Mouse (Mus musculus) forebrain, embryonic 16.5 days (tissue): ENCODE measurements around the gene Hmbs. TPM values are rescaled to one million over a fixed set of nuclear protein-coding genes. Genes with fewer than 3 reads are reported as not detected.
A peak's percentile ranks its signal among the peaks of the same experiment; 100 is the strongest.

ENCODE experiments used
- ATAC-seq: fragments of 200-750 bp; cut with Nextera tagmentation; 2 replicates; pipeline ENCODE4 v1.8.0; 2017; ENCODE audit warnings: mild to moderate bottlenecking, moderate library complexity
- H3K27ac ChIP-seq: fragments of 300-500 bp; sonication (generic); 2 replicates; pipeline ENCODE4 v1.5.1; 2014; ENCODE audit warnings: low read length, control low read depth
- H3K27me3 ChIP-seq: fragments of 300-500 bp; sonication (generic); replicated peaks from 2 replicates; pipeline ENCODE4 v1.6.1; 2014; ENCODE audit warnings: low read length; ENCODE audit not compliant: control insufficient read depth, insufficient read depth
- H3K36me3 ChIP-seq: fragments of 300-500 bp; sonication (generic); 2 replicates; pipeline ENCODE4 v1.6.1; 2014; ENCODE audit not compliant: control insufficient read depth, insufficient read depth
- H3K4me1 ChIP-seq: fragments of 300-500 bp; sonication (generic); replicated peaks from 2 replicates; pipeline ENCODE4 v1.6.1; 2014; ENCODE audit warnings: low read length; ENCODE audit not compliant: control insufficient read depth, insufficient read depth
- H3K4me2 ChIP-seq: fragments of 300-500 bp; sonication (generic); 2 replicates; pipeline ENCODE4 v1.6.1; 2014; ENCODE audit warnings: mild to moderate bottlenecking, low read length, control low read depth
- H3K4me3 ChIP-seq: fragments of 300-500 bp; sonication (generic); replicated peaks from 2 replicates; pipeline ENCODE4 v1.5.1; 2014; ENCODE audit warnings: mild to moderate bottlenecking, low read length, control low read depth
- H3K9ac ChIP-seq: fragments of 300-500 bp; sonication (generic); replicated peaks from 2 replicates; pipeline ENCODE4 v1.6.1; 2014; ENCODE audit warnings: low read depth, low read length, control low read depth
- H3K9me3 ChIP-seq: fragments of 300-500 bp; sonication (generic); 2 replicates; pipeline ENCODE4 v1.6.1; 2016; ENCODE audit warnings: low read length; ENCODE audit not compliant: control insufficient read depth
- WGBS: fragments of 180-500 bp; shearing (Covaris S2); extraction: QIAGEN DNeasy Blood & Tissue Kit; methylation state at CpG from one replicate; pipeline ENCODE4 v1.1.7; 2014; 5-methylcytosine and 5-hydroxymethylcytosine counted together
- polyA plus RNA-seq: library from polyadenylated mRNA; unstranded; fragments of >200 nt; fragmentation: Nextera tagmentation; extraction: Ambion mirVana; gene quantifications from 2 replicates; pipeline ENCODE4 v1.2.1, GENCODE M21; 2015

The Hmbs gene
- polyA plus RNA-seq, 1 experiment from 2014 or later: 64.3 TPM

GRCm38 (mm10) chr9:44347621-44348020 is 3.6 kb upstream of the Hmbs start:
- H3K27me3 ChIP-seq: no peaks in the 10 kb centered on the region
- WGBS: 92% methylated on average over 4 of the region's 4 CpGs
- H3K9me3 ChIP-seq: no peaks in the 10 kb centered on the region
- ATAC-seq: no peak
- no peak overlapping the region for H3K9ac ChIP-seq
- H3K27ac ChIP-seq: no peak overlapping the region
- peaks cover 48% of the 10 kb centered on the region for H3K36me3 ChIP-seq
- H3K4me3 ChIP-seq: no peak overlapping the region
- H3K4me1 ChIP-seq: peaks cover 10% of the 10 kb centered on the region
- H3K4me2 ChIP-seq: no peak overlapping the region

DNA sequence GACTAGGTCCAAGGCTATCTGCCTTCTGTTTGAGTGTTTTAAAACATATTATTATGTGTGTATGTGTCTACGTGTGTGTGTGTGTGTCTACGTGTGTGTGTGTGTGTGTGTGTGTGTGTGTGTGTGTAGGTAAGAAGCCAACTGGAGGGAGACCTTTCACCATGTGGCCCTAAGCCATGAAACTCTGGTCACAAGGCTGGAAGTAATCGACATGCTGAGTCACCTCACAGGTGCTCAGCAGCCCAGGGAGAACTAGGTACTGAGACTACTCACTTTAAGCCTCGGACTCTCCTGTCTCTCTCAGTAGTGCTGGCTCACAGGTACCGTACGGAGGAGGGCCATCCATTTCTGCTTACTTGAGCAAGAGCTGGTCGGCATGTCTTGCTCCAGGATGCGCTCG is 3.1 kb upstream of the Hmbs start:
- Histone ChIP-seq H3K9me3 (no peaks in the 10 kb centered on the region), H3K9ac (no peak overlapping the region), H3K27me3 (no peaks in the 10 kb centered on the region), H3K4me2 (no peak overlapping the region), H3K27ac (no peak overlapping the region), H3K4me1 (peaks cover 10% of the 10 kb centered on the region), H3K36me3 (peaks cover 43% of the 10 kb centered on the region), H3K4me3 (no peak overlapping the region)
- WGBS: 92% methylated on average over 9 of the region's 9 CpGs
- no peak for ATAC-seq

GRCm38 (mm10) chr9:44345570-44346433 is 1.8 kb upstream of the Hmbs start:
- Histone ChIP-seq H3K27ac (no peak overlapping the region), H3K4me3 (no peak overlapping the region), H3K27me3 (no peaks in the 10 kb centered on the region), H3K4me2 (no peak overlapping the region), H3K9me3 (no peaks in the 10 kb centered on the region), H3K4me1 (peaks cover 10% of the 10 kb centered on the region), H3K9ac (no peak overlapping the region), H3K36me3 (peaks cover 33% of the 10 kb centered on the region)
- 91% methylated on average over 6 of the region's 6 CpGs for WGBS
- no peak for ATAC-seq

GRCm38 (mm10) chr9:44343290-44343689 is 738 bp downstream of the Hmbs start:
- peaks cover 15% of the 10 kb centered on the region for H3K36me3 ChIP-seq
- H3K27ac ChIP-seq: 0 out of 2 replicates have a peak overlapping the region, but pooled peaks have one; percentile 38
- H3K4me3 ChIP-seq: peak overlapping the region; percentile 92
- 9% methylated on average over 6 of the region's 6 CpGs for WGBS
- peak overlapping the region; percentile 85 for H3K9ac ChIP-seq
- no peaks in the 10 kb centered on the region for H3K27me3 ChIP-seq
- no peaks in the 10 kb centered on the region for H3K9me3 ChIP-seq
- H3K4me2 ChIP-seq: peak overlapping the region; percentile 71
- ATAC-seq: peak; percentile 2; the same call in 1 of the 2 replicates
- H3K4me1 ChIP-seq: peaks cover 10% of the 10 kb centered on the region

GRCm38 (mm10) chr9:44342605-44343004 is 1.4 kb downstream of the Hmbs start:
- WGBS: 100% methylated on average over 1 of the region's 1 CpGs
- no peak for ATAC-seq
- H3K4me2 ChIP-seq: no peak overlapping the region
- no peaks in the 10 kb centered on the region for H3K9me3 ChIP-seq
- no peak overlapping the region for H3K9ac ChIP-seq
- H3K4me1 ChIP-seq: peaks cover 13% of the 10 kb centered on the region
- no peak overlapping the region for H3K4me3 ChIP-seq
- peaks cover 8% of the 10 kb centered on the region for H3K36me3 ChIP-seq
- H3K27me3 ChIP-seq: no peaks in the 10 kb centered on the region
- no peak overlapping the region for H3K27ac ChIP-seq

DNA sequence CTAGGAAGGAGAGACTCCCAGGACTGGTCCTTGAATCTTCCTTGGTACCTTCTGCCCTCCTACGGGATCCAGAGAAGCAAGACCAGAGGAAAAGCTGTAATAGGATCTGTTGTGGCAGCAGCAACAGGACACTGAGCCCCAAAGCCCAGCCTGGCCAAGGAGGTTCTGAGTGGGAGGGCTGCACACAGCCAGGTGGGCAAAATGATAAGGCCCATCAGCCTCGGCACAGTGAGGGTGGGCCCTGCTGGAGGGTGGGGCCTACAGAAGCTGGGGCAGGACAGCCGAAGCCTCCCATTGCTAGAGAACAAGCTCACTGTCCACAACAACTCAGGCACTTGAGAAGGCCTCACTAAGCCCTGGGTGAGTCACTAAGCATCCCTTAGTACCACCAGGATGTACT is 1.9 kb downstream of the Hmbs start:
- WGBS: 91% methylated on average over 3 of the region's 3 CpGs
- no peak overlapping the region for H3K9ac ChIP-seq
- ATAC-seq: no peak
- H3K4me1 ChIP-seq: peaks cover 17% of the 10 kb centered on the region
- H3K4me2 ChIP-seq: no peak overlapping the region
- H3K4me3 ChIP-seq: no peak overlapping the region
- no peak overlapping the region for H3K27ac ChIP-seq
- peaks cover 5% of the 10 kb centered on the region for H3K36me3 ChIP-seq
- no peaks in the 10 kb centered on the region for H3K9me3 ChIP-seq
- no peaks in the 10 kb centered on the region for H3K27me3 ChIP-seq

- Histone ChIP-seq H3K4me1 (peaks cover 23% of the 10 kb centered on the region), H3K4me2 (no peak overlapping the region), H3K27me3 (no peaks in the 10 kb centered on the region), H3K9me3 (no peaks in the 10 kb centered on the region), H3K9ac (no peak overlapping the region), H3K36me3 (peaks cover 2% of the 10 kb centered on the region; the same call in 1 of the 2 replicates), H3K27ac (no peak overlapping the region), H3K4me3 (no peak overlapping the region)
- no peak for ATAC-seq
- 94% methylated on average over 5 of the region's 5 CpGs for WGBS
Observed at GRCm38 (mm10) chr9:44341487-44341886, 2.5 kb downstream of the Hmbs start.

DNA sequence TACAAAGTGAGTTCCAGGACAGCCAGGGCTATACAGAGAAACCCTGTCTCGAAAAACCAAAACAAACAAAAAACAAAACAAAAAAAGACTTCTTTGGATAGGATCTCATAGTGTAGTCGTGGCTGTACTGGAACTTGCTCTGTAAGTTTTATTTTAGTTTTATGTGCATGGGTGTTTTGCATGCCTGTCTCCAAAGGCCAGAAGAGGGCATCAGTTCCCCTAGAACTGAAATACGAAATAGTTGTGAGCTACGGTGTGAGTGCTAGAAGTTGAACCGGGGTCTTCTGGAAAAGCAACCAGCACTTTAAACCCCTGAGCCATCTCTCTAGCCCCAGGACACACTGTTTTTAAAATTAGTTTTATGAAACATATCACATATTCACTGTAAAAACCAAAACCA is 5.5 kb downstream of the Hmbs start:
- H3K27ac ChIP-seq: no peak overlapping the region
- H3K36me3 ChIP-seq: peaks cover 4% of the 10 kb centered on the region
- H3K27me3 ChIP-seq: no peaks in the 10 kb centered on the region
- WGBS: 78% methylated on average over 5 of the region's 5 CpGs
- H3K4me3 ChIP-seq: no peak overlapping the region
- H3K4me1 ChIP-seq: peaks cover 29% of the 10 kb centered on the region
- ATAC-seq: no peak
- H3K9ac ChIP-seq: no peak overlapping the region
- no peak overlapping the region for H3K4me2 ChIP-seq
- H3K9me3 ChIP-seq: no peaks in the 10 kb centered on the region

DNA sequence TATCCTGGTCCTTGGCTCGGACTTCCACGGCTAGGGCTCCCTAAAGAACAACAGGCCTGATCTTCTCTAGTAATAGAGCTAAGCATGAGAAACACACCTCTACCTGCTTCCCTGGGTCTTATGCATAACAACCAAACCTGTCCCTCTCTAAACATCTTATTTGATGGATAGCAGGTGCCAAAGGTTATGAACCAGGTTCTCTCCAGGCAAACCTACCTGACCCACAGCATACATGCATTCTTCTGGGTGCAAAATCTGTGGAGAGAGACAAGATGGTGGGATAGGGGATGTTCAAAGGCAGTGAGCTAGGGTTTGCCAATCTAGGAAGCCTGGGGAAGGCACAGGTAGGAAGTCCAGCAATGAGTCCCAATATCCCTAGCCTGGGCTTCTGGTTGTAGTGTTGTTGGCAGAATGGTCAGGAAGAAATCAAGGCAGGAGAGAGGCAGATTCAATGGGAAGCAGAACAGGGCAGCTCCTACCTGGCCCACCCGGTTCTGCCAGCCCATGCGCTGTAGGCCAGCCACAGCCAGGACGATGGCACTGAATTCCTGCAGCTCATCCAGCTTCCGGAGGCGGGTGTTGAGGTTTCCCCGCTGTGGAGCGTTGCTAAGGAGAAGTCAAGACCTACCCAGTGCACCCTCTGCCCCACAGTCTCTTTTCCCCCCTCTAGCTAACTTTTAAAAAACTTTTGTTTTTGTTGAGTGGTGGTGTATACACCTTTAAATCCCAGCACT is 6.4 kb downstream of the Hmbs start:
- Histone ChIP-seq H3K27ac (no peak overlapping the region), H3K9me3 (no peaks in the 10 kb centered on the region), H3K4me1 (peaks cover 22% of the 10 kb centered on the region), H3K4me3 (no peak overlapping the region), H3K9ac (no peak overlapping the region), H3K36me3 (peaks cover 13% of the 10 kb centered on the region), H3K4me2 (peak overlapping the region; percentile 93), H3K27me3 (no peaks in the 10 kb centered on the region)
- no peak for ATAC-seq
- WGBS: 60% methylated on average over 9 of the region's 9 CpGs
